Mouse (Mus musculus) gastrocnemius, adult 18-20 months (tissue): ENCODE results near the gene Col12a1. TPM values are rescaled to one million over a fixed set of nuclear protein-coding genes. Genes with fewer than 3 reads are reported as not detected.
"Not testable (repeated sequence)": the region's sequence is repeated elsewhere in the genome, so short reads cannot be mapped to it uniquely, and the experiment has no call there.

Experiments
- DNase-seq: peaks from one replicate; pipeline ENCODE4 v3.0.0; 2021; ENCODE audit warnings: low spot score
- total RNA-seq, 2 experiments: library from RNA; stranded (reverse); gene quantifications; 2 replicates each; pipeline ENCODE4 v1.2.3; 2021

Gene Col12a1
- total RNA-seq, 2 experiments from 2014 or later: 1.8 to 7.3 TPM

- DNase-seq: no peak
Observed at GRCm38 (mm10) chr9:79689771-79690535, 28.7 kb downstream of the Col12a1 start.

- DNase-seq: no peak
Observed at GRCm38 (mm10) chr9:79689342-79689741, 29.3 kb downstream of the Col12a1 start.

GRCm38 (mm10) chr9:79687227-79687626 is 31.4 kb downstream of the Col12a1 start:
- DNase-seq: no peak

DNA sequence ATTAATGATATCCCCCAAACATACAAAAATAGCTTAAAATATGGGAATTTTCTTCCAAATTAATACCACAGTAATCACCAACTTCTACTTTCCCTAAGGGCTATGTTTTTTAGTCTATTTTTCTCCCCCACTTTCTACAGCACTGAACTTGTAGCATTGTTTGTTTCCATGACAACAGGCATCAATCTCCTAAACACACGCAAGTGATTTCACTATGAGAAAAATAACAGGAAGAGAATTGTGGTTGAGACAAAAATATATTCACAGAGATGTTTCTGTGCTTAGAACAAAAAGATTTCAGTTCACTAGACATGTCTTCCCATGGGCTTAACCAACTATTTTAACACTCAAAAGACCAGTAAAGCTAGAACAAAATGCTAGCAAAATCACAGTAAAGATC is 32.6 kb downstream of the Col12a1 start:
- no peak for DNase-seq

DNA sequence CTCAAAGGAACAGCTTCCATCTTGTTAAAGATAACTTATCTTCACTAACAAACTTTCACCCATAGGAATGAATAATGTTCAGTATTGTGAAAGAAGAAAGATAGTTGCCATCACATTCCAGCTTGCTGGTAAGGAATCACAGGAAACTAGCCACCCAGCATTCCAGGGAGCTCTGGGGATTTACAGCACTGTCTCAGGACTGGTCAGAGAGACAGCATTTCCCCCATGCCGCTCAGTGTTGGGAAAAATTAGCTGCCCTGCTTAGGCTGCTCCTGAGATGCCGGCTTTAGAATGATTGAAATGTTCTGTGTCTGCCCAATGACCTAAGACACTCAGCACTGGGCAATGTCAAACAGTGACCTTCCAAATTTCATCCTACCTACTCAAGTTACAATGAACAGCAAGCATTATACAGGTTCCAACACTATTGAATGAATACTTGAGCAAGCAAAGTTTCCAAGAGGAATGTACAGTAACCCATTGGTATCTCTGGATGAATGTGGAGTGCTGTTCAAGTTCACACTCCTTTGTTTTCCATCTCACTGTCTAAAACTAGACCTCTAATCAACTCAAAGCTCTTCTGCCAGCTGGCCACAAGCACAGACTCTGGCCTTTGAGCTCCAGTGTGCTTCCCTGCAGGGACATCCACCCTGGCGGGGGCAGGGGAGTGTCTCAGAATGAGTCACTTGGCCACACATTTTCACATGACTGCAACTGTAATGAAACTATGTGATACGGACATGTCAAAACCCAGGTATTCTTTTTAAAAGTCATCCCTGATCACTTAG is 38.0 kb downstream of the Col12a1 start:
- peak; percentile 19 for DNase-seq

DNA sequence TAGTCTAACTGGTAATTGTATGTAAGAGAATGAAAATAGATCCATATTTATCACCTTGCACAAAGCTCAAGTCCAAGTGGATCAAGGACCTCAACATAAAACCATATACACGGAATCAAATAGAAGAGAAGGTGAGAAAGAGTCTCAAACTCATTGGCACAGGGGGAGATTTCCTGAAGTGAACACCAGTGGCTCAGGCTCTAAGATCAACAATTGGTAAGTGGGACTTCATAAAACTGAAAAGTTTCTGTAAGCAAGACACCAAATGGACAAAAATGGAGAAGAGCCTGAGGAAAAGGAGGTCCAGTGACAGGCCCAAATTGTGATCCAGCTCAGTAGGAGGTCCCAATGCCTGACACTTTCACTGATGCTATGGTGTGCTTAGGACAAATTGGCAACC is 49.8 kb downstream of the Col12a1 start:
- not testable (repeated sequence) for DNase-seq

GRCm38 (mm10) chr9:79653327-79654150 is 65.1 kb downstream of the Col12a1 start:
- no peak for DNase-seq

GRCm38 (mm10) chr9:79648587-79648986 is 70.0 kb downstream of the Col12a1 start:
- no peak for DNase-seq

DNA sequence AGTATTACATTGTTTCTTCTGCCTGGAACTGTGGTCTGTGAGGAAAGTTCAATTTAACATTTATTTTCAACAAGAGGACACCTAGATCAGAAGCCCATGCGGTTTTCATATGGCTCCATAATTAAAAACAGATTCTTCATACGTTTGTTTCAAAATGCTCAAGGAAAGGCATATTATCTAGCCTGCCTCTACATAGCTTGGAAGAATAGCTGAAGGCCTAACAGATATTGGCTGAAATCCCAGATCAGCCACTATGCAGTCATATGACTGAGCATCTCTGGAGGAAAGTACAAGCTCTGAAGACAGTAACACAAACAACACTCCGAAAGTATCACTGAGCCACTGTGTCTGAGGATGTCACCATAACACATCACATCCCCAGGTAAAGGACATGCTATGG is 72.9 kb downstream of the Col12a1 start:
- DNase-seq: no peak

DNA sequence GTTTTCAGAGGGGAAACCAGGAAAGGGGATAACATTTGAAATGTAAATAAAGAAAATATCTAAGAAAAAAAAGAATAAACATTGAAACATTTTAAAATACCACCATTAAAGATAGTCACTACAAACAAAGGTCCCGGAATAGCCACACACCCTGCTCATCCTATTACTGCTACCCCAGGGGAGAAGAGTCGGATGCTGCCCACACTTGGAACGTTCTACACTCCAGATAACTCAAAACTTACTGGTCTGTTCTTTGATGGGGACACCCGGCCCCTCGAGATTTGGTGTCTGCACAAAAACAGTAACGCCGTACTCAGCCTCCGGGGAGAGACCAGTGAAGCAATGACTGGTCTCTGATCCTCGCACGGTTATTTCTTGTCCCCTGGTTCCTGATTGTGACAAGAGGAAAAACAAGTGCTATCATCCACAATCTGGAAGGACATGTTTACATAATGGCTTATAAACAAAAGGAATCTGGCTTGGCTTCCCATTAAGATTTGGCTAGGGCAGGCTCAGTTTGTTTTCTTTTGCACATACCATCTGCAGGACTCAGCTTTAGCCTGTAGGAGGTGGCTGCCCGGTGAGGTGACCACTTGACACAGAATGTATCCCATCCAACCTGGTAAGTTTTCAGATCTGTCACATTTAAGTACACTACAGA is 79.1 kb downstream of the Col12a1 start:
- DNase-seq: no peak

- DNase-seq: no peak
Observed at GRCm38 (mm10) chr9:79637879-79638278, 80.8 kb downstream of the Col12a1 start.

DNA sequence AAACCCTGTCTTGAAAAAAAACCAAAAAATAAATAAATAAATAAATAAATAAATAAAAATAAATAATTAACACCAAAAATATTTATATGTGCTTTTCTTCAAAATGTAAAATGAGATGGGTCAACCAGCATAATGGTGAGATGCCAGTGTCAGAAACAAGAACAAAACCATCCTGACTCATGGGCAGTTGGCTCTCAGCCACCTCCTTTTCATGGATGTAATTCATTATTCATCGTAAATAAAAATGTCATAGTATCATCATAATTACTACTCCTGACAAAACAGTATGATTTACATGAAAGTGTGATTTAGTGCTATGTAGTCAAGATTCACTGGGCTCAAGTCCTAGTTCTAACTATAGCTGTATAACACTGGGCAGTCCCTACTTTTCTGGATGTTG is 84.6 kb downstream of the Col12a1 start:
- no peak for DNase-seq

GRCm38 (mm10) chr9:79631186-79631585 is 87.4 kb downstream of the Col12a1 start:
- no peak for DNase-seq

GRCm38 (mm10) chr9:79618839-79619597 is 99.6 kb downstream of the Col12a1 start:
- DNase-seq: no peak

DNA sequence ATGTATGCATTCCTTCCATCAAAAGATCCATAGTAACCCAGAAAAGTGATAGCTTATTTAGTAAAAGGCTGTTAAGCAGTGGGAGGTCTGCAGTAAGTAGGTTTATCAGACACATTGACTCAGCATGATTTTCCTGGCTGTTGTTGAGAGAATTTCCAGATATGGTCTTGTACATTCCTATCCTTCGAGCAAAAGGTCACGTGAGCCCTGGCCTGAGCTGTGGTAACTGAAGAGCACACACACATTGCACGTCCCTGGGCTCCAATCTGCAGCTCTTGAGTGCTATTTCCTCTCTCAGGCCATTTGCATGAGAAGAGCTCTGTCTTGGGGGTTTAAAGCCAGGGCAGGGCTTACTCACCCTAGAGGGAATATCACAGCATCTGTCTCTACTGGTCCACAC is 101.3 kb downstream of the Col12a1 start:
- DNase-seq: no peak

DNA sequence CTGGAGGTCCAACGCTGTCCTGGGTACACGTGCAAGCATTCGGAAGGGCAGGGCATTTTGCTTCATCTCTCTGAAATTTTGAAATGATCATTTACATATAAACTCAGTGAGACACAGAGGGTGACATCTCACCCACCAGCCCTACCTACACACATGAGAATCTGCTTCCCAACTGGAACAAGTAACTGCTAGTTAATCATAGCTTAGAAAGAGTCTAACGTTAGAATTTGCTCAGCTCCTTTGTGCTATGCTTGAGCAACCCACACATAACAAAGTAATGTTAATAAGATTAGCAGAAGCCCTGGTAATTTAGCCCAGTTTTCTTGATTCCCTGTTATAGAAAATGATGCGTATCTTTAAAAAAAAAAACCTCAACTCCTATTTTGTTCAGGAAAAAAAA is 102.6 kb downstream of the Col12a1 start:
- no peak for DNase-seq

GRCm38 (mm10) chr9:79610286-79610685 is 108.3 kb downstream of the Col12a1 start:
- peak; percentile 55 for DNase-seq

GRCm38 (mm10) chr9:79609661-79610060 is 109.0 kb downstream of the Col12a1 start:
- DNase-seq: no peak

GRCm38 (mm10) chr9:79608795-79609194 is 109.8 kb downstream of the Col12a1 start:
- no peak for DNase-seq

- no peak for DNase-seq
Observed at GRCm38 (mm10) chr9:79608062-79608531, 110.5 kb downstream of the Col12a1 start.
